Mouse (Mus musculus): ENCODE measurements around the gene Abhd17b.

DNA sequence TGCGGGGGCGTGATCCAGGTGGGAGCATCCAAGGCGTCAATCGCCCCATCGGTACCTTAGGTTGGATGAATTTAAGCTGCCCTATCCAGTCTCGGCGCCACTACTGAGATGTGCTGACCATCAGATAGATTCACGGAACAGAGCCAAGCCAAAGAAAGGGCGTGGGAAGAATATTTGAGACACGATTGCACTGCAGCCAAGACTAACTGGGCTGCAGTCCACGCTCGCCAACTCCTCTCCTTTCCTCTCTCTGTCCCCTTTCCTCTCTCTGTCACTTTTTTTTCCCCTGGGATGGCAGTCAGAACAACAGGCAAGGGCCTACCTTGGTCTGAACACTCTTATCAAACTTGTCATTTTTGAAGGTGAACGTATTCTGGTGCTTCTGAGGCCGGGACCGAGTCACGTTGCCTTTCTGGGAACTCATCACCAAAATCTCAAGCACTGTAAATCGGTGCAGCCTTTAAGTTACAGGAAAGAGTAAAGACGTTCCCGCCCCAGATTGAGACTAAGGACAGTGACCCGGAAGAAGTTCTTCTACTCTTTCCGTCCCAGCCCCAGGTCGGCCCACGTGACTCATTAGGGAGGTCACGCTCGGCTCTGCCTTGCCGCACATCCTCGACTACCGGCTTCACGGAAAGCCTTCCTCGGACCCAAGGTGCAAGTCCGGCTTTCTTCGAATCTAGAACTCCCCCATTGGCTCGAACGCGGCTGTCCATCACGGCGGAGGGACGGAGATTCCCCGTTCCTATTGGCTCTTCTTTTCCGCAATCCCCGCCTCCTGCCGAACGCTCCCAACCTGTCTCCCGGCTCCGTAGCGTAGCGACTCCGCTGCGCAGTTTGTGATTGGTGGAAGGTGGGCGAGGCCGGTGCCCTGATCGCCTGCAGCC, 457 bp upstream of the Abhd17b start, which contains the start of gene 1110059E24Rik:
- no peak for TF ChIP-seq CTCF (IDR thresholded peaks at IDR 0.05; ENCODE audit: low read depth)
- no peak; the same call in 1 of the 2 replicates for TF ChIP-seq EP300 (IDR thresholded peaks at IDR 0.05; ENCODE audit: low read depth)

All from heart, postnatal 0 days (tissue).